Mouse (Mus musculus): Measurements from ENCODE around the gene Ciao2a. TPM values are rescaled to one million over a fixed set of nuclear protein-coding genes. Genes with fewer than 3 reads are reported as not detected.

The Ciao2a gene
- polyA plus RNA-seq, 1 experiment from 2014 or later, result 141 TPM

- H3K27ac ChIP-seq (ENCODE audit: low read length), result no peak overlapping the region
- H3K9me3 ChIP-seq (ENCODE audit: control insufficient read depth, low read length), result no peaks in the 10 kb centered on the region
- no peak overlapping the region for H3K4me3 ChIP-seq (ENCODE audit: low read length)
- no peaks in the 10 kb centered on the region for H3K27me3 ChIP-seq (ENCODE audit: control insufficient read depth, insufficient read depth, low read depth, low read length)
- no peak overlapping the region for H3K9ac ChIP-seq (ENCODE audit: low read length)
- 9% methylated on average over 1 of the region's 1 CpGs for WGBS
- H3K4me1 ChIP-seq (replicated peaks; ENCODE audit: control insufficient read depth, insufficient read depth, low read length), result peaks cover 9% of the 10 kb centered on the region
- H3K4me2 ChIP-seq (ENCODE audit: low read depth, low read length), result no peak overlapping the region
- H3K36me3 ChIP-seq (ENCODE audit: control insufficient read depth, insufficient read depth, low read length), result no peaks in the 10 kb centered on the region
- no peak for ATAC-seq (ENCODE audit: low read depth)
Observed at GRCm38 (mm10) chr9:66168233-66168632, 41.8 kb downstream of the Ciao2a start.

DNA sequence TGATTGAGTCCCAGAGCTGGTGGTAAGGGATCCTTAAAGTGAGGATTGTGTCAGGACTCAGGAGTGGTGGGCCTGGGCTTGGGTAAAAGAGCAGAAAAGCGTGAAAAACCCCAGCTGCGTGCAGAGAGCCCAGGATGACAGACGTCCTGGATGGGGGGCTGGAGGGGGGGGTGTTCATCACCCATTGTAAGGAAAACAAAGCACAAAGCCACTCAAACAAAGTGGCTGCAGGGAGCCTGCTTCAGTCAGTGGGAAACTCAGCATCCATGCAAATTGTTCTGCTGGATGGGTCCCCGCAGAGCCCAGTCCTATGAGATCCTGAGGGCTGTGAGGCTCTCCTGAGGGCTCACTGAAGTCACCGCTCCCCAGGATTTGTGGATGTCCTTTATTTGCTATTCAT lies 44.1 kb downstream of the Ciao2a start:
- WGBS, result 61% methylated on average over 5 of the region's 5 CpGs
- peaks cover 9% of the 10 kb centered on the region for H3K4me1 ChIP-seq (replicated peaks; ENCODE audit: control insufficient read depth, insufficient read depth, low read length)
- no peaks in the 10 kb centered on the region for H3K36me3 ChIP-seq (ENCODE audit: control insufficient read depth, insufficient read depth, low read length)
- H3K27me3 ChIP-seq (ENCODE audit: control insufficient read depth, insufficient read depth, low read depth, low read length), result no peaks in the 10 kb centered on the region
- no peak overlapping the region for H3K4me3 ChIP-seq (ENCODE audit: low read length)
- no peaks in the 10 kb centered on the region for H3K9me3 ChIP-seq (ENCODE audit: control insufficient read depth, low read length)
- H3K4me2 ChIP-seq (ENCODE audit: low read depth, low read length), result no peak overlapping the region
- H3K9ac ChIP-seq (ENCODE audit: low read length), result no peak overlapping the region
- H3K27ac ChIP-seq (ENCODE audit: low read length), result no peak overlapping the region; the same call in 1 of the 2 replicates
- ATAC-seq (ENCODE audit: low read depth), result no peak

DNA sequence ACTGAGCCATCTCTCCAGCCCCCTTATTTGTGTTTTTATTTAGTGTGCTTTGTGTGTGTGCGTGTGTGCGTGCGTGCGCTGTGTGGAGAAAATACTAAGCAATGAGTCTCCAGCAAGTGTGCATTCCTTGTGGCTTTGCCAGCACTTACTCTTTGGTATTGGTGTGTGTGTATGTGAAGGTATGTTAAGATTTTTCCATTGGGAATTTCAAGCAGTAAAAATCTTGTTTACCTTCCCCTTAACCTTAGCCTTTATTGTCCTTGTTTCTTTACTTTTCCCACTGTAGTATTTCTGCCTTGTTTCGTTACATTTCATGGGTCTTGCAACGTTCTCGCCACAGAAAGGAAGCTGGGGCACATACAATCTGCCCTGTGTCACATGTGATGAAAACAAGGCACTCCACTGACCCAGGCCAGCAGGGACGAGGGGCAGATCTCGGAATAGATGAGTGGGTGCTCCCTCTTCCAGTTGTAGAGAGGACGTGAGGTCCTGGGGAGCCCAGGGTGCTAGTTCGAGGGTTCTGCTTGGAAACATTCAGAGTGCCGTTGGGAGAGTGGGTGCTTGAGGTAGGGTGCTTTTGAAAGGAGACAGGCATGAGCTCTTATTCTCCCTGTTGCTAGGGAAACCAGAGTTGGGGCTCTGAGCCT lies 45.0 kb downstream of the Ciao2a start:
- H3K4me3 ChIP-seq (ENCODE audit: low read length), result no peak overlapping the region
- WGBS, result 53% methylated on average over 12 of the region's 12 CpGs
- H3K4me1 ChIP-seq (replicated peaks; ENCODE audit: control insufficient read depth, insufficient read depth, low read length), result peaks cover 9% of the 10 kb centered on the region
- H3K27ac ChIP-seq (ENCODE audit: low read length), result peak overlapping the region; percentile 68
- H3K4me2 ChIP-seq (ENCODE audit: low read depth, low read length), result no peak overlapping the region
- ATAC-seq (ENCODE audit: low read depth), result peak; percentile 52
- H3K9me3 ChIP-seq (ENCODE audit: control insufficient read depth, low read length), result no peaks in the 10 kb centered on the region
- no peak overlapping the region for H3K9ac ChIP-seq (ENCODE audit: low read length)
- H3K27me3 ChIP-seq (ENCODE audit: control insufficient read depth, insufficient read depth, low read depth, low read length), result no peaks in the 10 kb centered on the region
- H3K36me3 ChIP-seq (ENCODE audit: control insufficient read depth, insufficient read depth, low read length), result no peaks in the 10 kb centered on the region

DNA sequence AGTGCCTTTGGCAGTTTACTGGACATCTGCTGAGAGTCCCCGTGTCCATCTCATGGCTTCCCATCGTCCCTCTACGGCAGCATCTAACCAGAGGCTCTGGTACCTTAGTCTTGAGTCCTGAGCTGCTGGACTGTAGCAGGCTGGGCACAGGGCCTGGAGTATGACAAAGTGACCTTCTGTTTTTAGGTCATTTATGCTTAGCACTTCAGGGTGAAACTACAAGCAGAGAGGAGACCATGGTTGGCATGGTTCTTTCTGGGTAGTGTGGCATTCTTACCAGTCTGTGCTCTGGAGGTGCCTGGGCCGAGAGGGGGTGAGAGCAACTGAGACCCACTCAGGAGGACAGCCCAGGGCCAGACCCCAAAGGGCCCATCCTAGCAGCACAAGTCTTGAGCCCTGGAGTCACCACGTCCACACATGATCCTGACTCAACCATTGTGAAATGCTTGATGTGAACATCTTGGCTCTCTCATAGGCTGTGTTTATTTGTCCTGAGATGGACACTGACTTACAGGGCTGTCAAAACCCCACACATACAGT lies 47.0 kb downstream of the Ciao2a start:
- Histone ChIP-seq H3K36me3 (ENCODE audit: control insufficient read depth, insufficient read depth, low read length) (no peaks in the 10 kb centered on the region), H3K9me3 (ENCODE audit: control insufficient read depth, low read length) (no peaks in the 10 kb centered on the region), H3K4me3 (ENCODE audit: low read length) (no peak overlapping the region), H3K9ac (ENCODE audit: low read length) (no peak overlapping the region), H3K4me2 (ENCODE audit: low read depth, low read length) (no peak overlapping the region), H3K27me3 (ENCODE audit: control insufficient read depth, insufficient read depth, low read depth, low read length) (no peaks in the 10 kb centered on the region), H3K4me1 (replicated peaks; ENCODE audit: control insufficient read depth, insufficient read depth, low read length) (peaks cover 9% of the 10 kb centered on the region), H3K27ac (ENCODE audit: low read length) (no peak overlapping the region)
- no peak for ATAC-seq (ENCODE audit: low read depth)
- 88% methylated on average over 5 of the region's 5 CpGs for WGBS

DNA sequence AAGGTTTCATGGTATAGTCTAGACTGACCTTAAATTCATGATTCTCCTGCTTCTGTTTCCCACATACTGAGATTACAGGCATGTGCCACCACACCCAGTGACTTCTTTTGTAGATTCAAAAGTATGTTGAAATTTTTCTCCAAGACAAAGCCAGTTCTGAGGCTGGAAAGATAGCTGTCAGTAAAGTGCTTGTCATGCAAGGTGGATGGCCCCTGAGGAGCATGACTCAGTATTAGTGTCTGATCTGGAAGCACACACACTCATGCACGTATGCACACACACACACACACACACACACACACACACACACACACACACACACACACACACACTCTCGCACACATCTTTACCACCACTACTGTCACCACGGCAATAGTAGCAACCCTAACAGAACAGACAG lies 48.6 kb downstream of the Ciao2a start:
- H3K27ac ChIP-seq (ENCODE audit: low read length), result no peak overlapping the region
- no peaks in the 10 kb centered on the region for H3K36me3 ChIP-seq (ENCODE audit: control insufficient read depth, insufficient read depth, low read length)
- ATAC-seq (ENCODE audit: low read depth), result no peak
- no peaks in the 10 kb centered on the region for H3K27me3 ChIP-seq (ENCODE audit: control insufficient read depth, insufficient read depth, low read depth, low read length)
- WGBS, result 79% methylated on average over 3 of the region's 3 CpGs
- H3K4me1 ChIP-seq (replicated peaks; ENCODE audit: control insufficient read depth, insufficient read depth, low read length), result peaks cover 9% of the 10 kb centered on the region
- H3K9me3 ChIP-seq (ENCODE audit: control insufficient read depth, low read length), result no peaks in the 10 kb centered on the region
- H3K4me3 ChIP-seq (ENCODE audit: low read length), result no peak overlapping the region
- no peak overlapping the region for H3K4me2 ChIP-seq (ENCODE audit: low read depth, low read length)
- no peak overlapping the region for H3K9ac ChIP-seq (ENCODE audit: low read length)

- WGBS, result 39% methylated on average over 1 of the region's 1 CpGs
- no peak for ATAC-seq (ENCODE audit: low read depth)
- Histone ChIP-seq H3K27ac (ENCODE audit: low read length) (no peak overlapping the region), H3K36me3 (ENCODE audit: control insufficient read depth, insufficient read depth, low read length) (no peaks in the 10 kb centered on the region), H3K4me2 (ENCODE audit: low read depth, low read length) (no peak overlapping the region), H3K4me3 (ENCODE audit: low read length) (no peak overlapping the region), H3K4me1 (replicated peaks; ENCODE audit: control insufficient read depth, insufficient read depth, low read length) (peaks cover 14% of the 10 kb centered on the region), H3K9ac (ENCODE audit: low read length) (no peak overlapping the region), H3K9me3 (ENCODE audit: control insufficient read depth, low read length) (no peaks in the 10 kb centered on the region), H3K27me3 (ENCODE audit: control insufficient read depth, insufficient read depth, low read depth, low read length) (no peaks in the 10 kb centered on the region)
Observed at GRCm38 (mm10) chr9:66177975-66178374, 51.6 kb downstream of the Ciao2a start.

DNA sequence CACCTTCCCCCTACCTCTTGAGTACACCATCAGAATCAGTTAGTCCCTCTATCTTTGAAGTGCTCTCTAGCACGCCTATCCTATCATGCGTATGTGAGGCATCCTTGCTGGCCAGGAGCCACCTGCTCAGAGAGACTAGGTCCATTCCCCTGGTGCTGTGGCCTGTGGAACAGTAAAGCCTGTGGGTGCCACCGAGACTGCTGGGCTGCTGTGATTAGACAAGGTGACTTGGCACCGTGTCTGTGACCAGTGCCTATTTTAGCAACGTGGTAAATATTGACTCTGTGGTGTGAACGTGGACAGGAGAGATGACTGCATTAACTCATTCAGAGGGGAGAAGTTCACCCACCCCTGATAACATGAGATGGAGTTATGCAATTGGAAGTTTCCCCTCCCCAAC lies 53.4 kb downstream of the Ciao2a start:
- 0 out of 2 replicates have a peak, but pooled peaks have one; percentile 14 for ATAC-seq (ENCODE audit: low read depth)
- H3K9ac ChIP-seq (ENCODE audit: low read length), result no peak overlapping the region
- 56% methylated on average over 6 of the region's 6 CpGs for WGBS
- no peak overlapping the region for H3K4me2 ChIP-seq (ENCODE audit: low read depth, low read length)
- H3K4me3 ChIP-seq (ENCODE audit: low read length), result no peak overlapping the region
- peaks cover 14% of the 10 kb centered on the region; the same call in 1 of the 2 replicates for H3K4me1 ChIP-seq (replicated peaks; ENCODE audit: control insufficient read depth, insufficient read depth, low read length)
- H3K36me3 ChIP-seq (ENCODE audit: control insufficient read depth, insufficient read depth, low read length), result no peaks in the 10 kb centered on the region
- no peaks in the 10 kb centered on the region for H3K27me3 ChIP-seq (ENCODE audit: control insufficient read depth, insufficient read depth, low read depth, low read length)
- no peaks in the 10 kb centered on the region for H3K9me3 ChIP-seq (ENCODE audit: control insufficient read depth, low read length)
- H3K27ac ChIP-seq (ENCODE audit: low read length), result no peak overlapping the region

GRCm38 (mm10) chr9:66181126-66181825 lies 54.9 kb downstream of the Ciao2a start:
- Histone ChIP-seq H3K27me3 (ENCODE audit: control insufficient read depth, insufficient read depth, low read depth, low read length) (no peaks in the 10 kb centered on the region), H3K4me2 (ENCODE audit: low read depth, low read length) (no peak overlapping the region), H3K4me1 (replicated peaks; ENCODE audit: control insufficient read depth, insufficient read depth, low read length) (peaks cover 14% of the 10 kb centered on the region; the same call in 1 of the 2 replicates), H3K9ac (ENCODE audit: low read length) (no peak overlapping the region), H3K4me3 (ENCODE audit: low read length) (no peak overlapping the region), H3K9me3 (ENCODE audit: control insufficient read depth, low read length) (no peaks in the 10 kb centered on the region), H3K36me3 (ENCODE audit: control insufficient read depth, insufficient read depth, low read length) (no peaks in the 10 kb centered on the region), H3K27ac (ENCODE audit: low read length) (peak overlapping the region; percentile 51)
- WGBS, result 63% methylated on average over 4 of the region's 4 CpGs
- ATAC-seq (ENCODE audit: low read depth), result peak; percentile 92

- H3K4me3 ChIP-seq (ENCODE audit: low read length), result no peak overlapping the region
- no peaks in the 10 kb centered on the region for H3K36me3 ChIP-seq (ENCODE audit: control insufficient read depth, insufficient read depth, low read length)
- ATAC-seq (ENCODE audit: low read depth), result peak; percentile 45; the same call in 1 of the 2 replicates
- no peak overlapping the region for H3K9ac ChIP-seq (ENCODE audit: low read length)
- H3K27ac ChIP-seq (ENCODE audit: low read length), result peak overlapping the region; percentile 51
- no peaks in the 10 kb centered on the region for H3K27me3 ChIP-seq (ENCODE audit: control insufficient read depth, insufficient read depth, low read depth, low read length)
- H3K4me2 ChIP-seq (ENCODE audit: low read depth, low read length), result no peak overlapping the region
- WGBS, result 23% methylated on average over 11 of the region's 11 CpGs
- H3K9me3 ChIP-seq (ENCODE audit: control insufficient read depth, low read length), result no peaks in the 10 kb centered on the region
- H3K4me1 ChIP-seq (replicated peaks; ENCODE audit: control insufficient read depth, insufficient read depth, low read length), result peaks cover 14% of the 10 kb centered on the region; the same call in 1 of the 2 replicates
Observed at GRCm38 (mm10) chr9:66181826-66182678, 55.6 kb downstream of the Ciao2a start.

Measured in lung, embryonic 16.5 days (tissue).